Mouse (Mus musculus) intestine, embryonic 14.5 days (tissue): ENCODE data around the gene Me1. TPM values are rescaled to one million over a fixed set of nuclear protein-coding genes. Genes with fewer than 3 reads are reported as not detected.

ENCODE experiments used
- ATAC-seq: fragments of 200-750 bp; cut with Nextera tagmentation; replicated peaks from 2 replicates; pipeline ENCODE4 v1.8.0; 2017; ENCODE audit warnings: low read depth, moderate number of reproducible peaks, moderate TSS enrichment, moderate library complexity; ENCODE audit not compliant: low FRiP score, low TSS enrichment
- DNase-seq: peaks from one replicate; pipeline ENCODE4 v3.0.0-alpha.2; 2018; ENCODE audit warnings: low spot score
- H3K27ac ChIP-seq: fragments of 300-500 bp; sonication (generic); 2 replicates; pipeline ENCODE4 v1.5.1; 2014; ENCODE audit warnings: low read depth, mild to moderate bottlenecking, control low read depth
- H3K27me3 ChIP-seq: fragments of 300-500 bp; sonication (generic); replicated peaks from 2 replicates; pipeline ENCODE4 v1.6.1; 2014; ENCODE audit warnings: low read length, control low read depth; ENCODE audit not compliant: control insufficient read depth, insufficient read depth
- H3K36me3 ChIP-seq: fragments of 300-500 bp; sonication (generic); 2 replicates; pipeline ENCODE4 v1.6.1; 2014; ENCODE audit warnings: low read length, control low read depth; ENCODE audit not compliant: control insufficient read depth, insufficient read depth
- H3K4me1 ChIP-seq: fragments of 300-500 bp; sonication (generic); replicated peaks from 2 replicates; pipeline ENCODE4 v1.6.1; 2014; ENCODE audit warnings: low read length, control low read depth, mixed read lengths; ENCODE audit not compliant: control insufficient read depth, insufficient read depth
- H3K4me2 ChIP-seq: fragments of 300-500 bp; sonication (generic); 2 replicates; pipeline ENCODE4 v1.6.1; 2014; ENCODE audit warnings: low read length
- H3K4me3 ChIP-seq: fragments of 300-500 bp; sonication (generic); 2 replicates; pipeline ENCODE4 v1.5.1; 2014; ENCODE audit warnings: low read depth, low read length, control low read depth, mixed read lengths
- H3K9ac ChIP-seq: fragments of 300-500 bp; sonication (generic); 2 replicates; pipeline ENCODE4 v1.6.1; 2014; ENCODE audit warnings: mild to moderate bottlenecking, low read length
- H3K9me3 ChIP-seq: fragments of 300-500 bp; sonication (generic); 2 replicates; pipeline ENCODE4 v1.6.1; 2016; ENCODE audit warnings: low read length, control low read depth; ENCODE audit not compliant: control insufficient read depth
- WGBS: fragments of 180-500 bp; shearing (Covaris S2); extraction: QIAGEN DNeasy Blood & Tissue Kit; methylation state at CpG from one replicate; pipeline ENCODE4 v1.1.7; 2014; 5-methylcytosine and 5-hydroxymethylcytosine counted together
- polyA plus RNA-seq: library from polyadenylated mRNA; unstranded; fragments of >200 nt; fragmentation: Nextera tagmentation; extraction: Ambion mirVana; gene quantifications from 2 replicates; pipeline ENCODE4 v1.2.1, GENCODE M21; 2014

The Me1 gene
- polyA plus RNA-seq, 1 experiment from 2014 or later, result 11.6 TPM

DNA sequence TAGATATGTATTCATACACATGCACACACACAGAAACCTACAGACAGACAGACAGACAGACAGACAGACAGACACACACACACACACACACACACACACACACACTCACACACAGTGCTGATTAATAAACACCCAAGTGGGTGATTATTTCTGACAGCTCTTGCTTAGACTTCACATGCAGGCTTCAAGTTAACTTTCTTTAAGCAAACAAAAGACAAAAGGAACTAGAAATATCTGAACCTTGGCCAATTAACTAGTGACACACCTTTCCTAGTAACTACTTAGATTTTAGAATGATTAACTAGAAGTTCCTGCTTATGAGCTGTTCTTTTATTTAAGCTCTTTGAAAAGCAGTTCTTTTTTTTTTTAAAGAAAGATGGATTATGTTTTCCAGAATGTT lies 38.6 kb upstream of the Me1 start:
- Histone ChIP-seq H3K9me3 (no peaks in the 10 kb centered on the region), H3K9ac (no peak overlapping the region), H3K36me3 (no peaks in the 10 kb centered on the region), H3K27me3 (no peaks in the 10 kb centered on the region), H3K4me3 (no peak overlapping the region), H3K27ac (no peak overlapping the region), H3K4me2 (no peak overlapping the region), H3K4me1 (no peaks in the 10 kb centered on the region)
- no peak for DNase-seq
- no peak for ATAC-seq

DNA sequence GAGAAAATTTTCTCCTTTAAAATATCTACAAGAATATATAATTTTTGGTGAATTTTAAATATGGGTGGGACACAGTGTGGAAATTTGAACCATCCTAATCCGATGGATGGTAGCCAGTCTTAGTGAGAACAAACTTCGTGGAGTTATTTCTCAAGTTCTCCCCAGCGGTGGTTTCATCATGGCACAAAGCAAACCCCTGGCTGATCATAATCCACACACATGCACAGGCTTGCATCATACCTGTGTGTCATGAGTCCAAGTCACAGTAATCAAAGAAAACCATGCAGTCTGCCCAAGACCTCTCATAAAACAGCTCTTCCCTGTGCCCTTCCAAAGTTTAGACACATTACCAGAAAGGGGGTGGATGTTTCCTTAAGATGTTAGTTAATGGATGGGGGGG lies 34.1 kb upstream of the Me1 start:
- no peak for ATAC-seq
- Histone ChIP-seq H3K4me2 (no peak overlapping the region), H3K9ac (no peak overlapping the region), H3K36me3 (no peaks in the 10 kb centered on the region), H3K27ac (no peak overlapping the region), H3K4me1 (no peaks in the 10 kb centered on the region), H3K9me3 (no peaks in the 10 kb centered on the region), H3K4me3 (no peak overlapping the region), H3K27me3 (no peaks in the 10 kb centered on the region)
- 92% methylated on average over 3 of the region's 3 CpGs for WGBS
- no peak for DNase-seq

DNA sequence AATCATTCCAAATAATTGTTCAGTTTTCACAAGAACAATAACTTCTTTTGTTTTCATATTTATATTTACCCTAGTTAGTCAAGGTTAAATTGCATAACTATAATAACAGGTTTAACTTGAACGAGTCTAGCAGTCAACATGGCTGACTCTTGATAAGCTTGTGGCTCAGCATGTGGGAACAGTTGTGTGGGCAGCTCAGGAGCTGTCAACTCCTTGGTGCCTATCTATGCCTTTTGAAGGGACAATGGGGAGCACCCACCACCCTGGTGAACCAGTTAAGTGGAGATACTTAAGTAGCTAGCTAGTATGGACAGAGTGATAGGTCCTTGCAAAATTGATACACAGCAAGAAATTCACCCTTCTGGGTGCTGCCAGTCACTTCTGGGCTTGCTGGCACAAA lies 33.3 kb upstream of the Me1 start:
- ATAC-seq, result no peak
- Histone ChIP-seq H3K27ac (no peak overlapping the region), H3K4me3 (no peak overlapping the region), H3K4me2 (no peak overlapping the region), H3K36me3 (no peaks in the 10 kb centered on the region), H3K27me3 (no peaks in the 10 kb centered on the region), H3K9ac (no peak overlapping the region), H3K4me1 (no peaks in the 10 kb centered on the region), H3K9me3 (no peaks in the 10 kb centered on the region)
- DNase-seq, result no peak
- 77% methylated on average over 1 of the region's 1 CpGs for WGBS

DNA sequence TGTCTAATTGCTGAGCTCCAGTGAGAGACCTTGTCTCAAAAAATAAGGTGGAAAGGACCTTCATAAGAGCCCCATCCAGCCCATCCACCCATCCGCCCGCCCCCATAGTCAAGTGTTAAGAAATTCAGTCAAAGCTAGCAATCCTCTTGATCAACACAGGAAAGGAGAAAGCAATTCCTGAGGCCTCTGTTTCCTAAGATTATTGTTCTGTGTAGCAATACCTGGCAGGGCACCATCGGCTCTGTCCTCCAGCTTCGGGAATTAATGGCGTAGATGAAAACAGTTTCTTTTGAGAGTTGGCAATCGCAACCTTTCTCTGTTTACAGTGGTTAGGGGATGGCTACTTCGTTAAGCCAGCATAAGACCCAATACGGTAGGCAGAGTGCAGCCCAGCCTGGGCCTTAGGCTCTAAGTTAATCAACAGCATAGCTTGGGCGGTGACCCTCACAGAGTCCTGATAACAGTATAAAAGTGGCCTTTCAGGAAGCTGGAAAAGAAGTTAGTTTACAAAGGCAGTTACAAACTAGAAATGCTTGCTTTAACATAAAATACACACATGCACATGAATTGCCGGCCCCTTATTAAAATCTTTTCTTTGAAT lies 32.6 kb upstream of the Me1 start:
- no peak for DNase-seq
- Histone ChIP-seq H3K4me2 (no peak overlapping the region), H3K9ac (no peak overlapping the region), H3K36me3 (no peaks in the 10 kb centered on the region), H3K27me3 (no peaks in the 10 kb centered on the region), H3K4me1 (no peaks in the 10 kb centered on the region), H3K4me3 (no peak overlapping the region), H3K9me3 (no peaks in the 10 kb centered on the region), H3K27ac (no peak overlapping the region)
- WGBS, result 79% methylated on average over 10 of the region's 10 CpGs
- ATAC-seq, result no peak

DNA sequence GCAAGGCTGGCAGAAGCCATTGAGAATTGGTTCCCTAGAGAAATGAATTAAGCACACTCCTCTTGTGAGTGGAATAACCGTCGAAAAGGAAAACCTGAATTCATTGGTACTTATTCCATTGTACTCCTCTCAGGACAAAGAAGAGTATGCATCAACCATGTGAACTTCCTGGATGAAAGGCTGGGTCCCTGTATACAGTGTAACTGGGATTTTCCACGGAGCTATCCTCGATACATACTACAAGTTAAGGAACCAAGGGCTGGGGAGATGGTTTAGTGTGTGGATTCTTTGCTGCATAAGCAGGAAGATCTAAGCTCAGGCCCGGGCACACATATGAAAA lies 30.6 kb upstream of the Me1 start:
- Histone ChIP-seq H3K9ac (no peak overlapping the region), H3K4me1 (no peaks in the 10 kb centered on the region), H3K4me2 (no peak overlapping the region), H3K36me3 (no peaks in the 10 kb centered on the region), H3K27ac (no peak overlapping the region), H3K9me3 (no peaks in the 10 kb centered on the region), H3K4me3 (no peak overlapping the region), H3K27me3 (no peaks in the 10 kb centered on the region)
- no peak for ATAC-seq
- DNase-seq, result no peak
- 92% methylated on average over 5 of the region's 5 CpGs for WGBS

DNA sequence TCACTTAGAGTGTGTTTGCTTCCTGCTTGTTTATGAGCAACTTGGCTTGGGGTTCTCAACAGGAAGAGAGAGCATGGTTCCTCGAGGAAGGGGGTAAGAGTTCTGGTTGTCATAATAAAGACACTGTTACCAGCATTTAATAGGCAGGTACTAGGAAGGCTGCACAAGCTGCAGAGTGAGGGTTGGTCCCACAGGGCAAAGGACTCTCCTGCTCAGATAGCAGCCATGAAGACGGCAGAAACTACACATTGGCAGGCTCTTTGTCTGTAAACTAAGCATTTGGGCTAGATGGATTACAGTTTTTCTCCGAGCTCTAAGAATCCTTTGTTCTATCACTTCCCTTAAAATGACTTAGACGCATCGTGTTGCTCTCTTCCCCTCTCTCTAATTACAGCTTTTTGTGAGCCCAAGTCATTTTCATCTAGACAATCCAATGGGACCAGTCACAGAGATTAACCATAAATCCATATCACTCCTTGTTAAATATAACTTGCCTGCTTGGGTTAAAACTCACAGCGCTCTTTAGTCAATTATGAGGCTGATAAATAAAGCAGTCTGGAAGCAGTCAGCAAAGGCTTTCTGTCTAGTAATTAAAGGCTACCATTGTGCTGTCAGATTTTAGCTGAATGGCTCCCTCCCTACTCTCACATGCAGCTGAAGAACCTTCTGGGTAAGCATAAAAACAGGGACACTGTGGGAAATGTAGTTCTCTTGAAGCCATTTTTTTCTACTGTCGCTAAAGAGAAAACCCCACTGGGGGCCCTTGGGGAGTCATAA lies 30.0 kb upstream of the Me1 start:
- H3K4me3 ChIP-seq, result no peak overlapping the region
- no peaks in the 10 kb centered on the region for H3K9me3 ChIP-seq
- no peaks in the 10 kb centered on the region for H3K27me3 ChIP-seq
- WGBS, result 55% methylated on average over 7 of the region's 7 CpGs
- no peaks in the 10 kb centered on the region for H3K36me3 ChIP-seq
- ATAC-seq, result no peak
- no peak for DNase-seq
- no peak overlapping the region for H3K4me2 ChIP-seq
- no peak overlapping the region for H3K27ac ChIP-seq
- no peak overlapping the region for H3K9ac ChIP-seq
- H3K4me1 ChIP-seq, result no peaks in the 10 kb centered on the region

DNA sequence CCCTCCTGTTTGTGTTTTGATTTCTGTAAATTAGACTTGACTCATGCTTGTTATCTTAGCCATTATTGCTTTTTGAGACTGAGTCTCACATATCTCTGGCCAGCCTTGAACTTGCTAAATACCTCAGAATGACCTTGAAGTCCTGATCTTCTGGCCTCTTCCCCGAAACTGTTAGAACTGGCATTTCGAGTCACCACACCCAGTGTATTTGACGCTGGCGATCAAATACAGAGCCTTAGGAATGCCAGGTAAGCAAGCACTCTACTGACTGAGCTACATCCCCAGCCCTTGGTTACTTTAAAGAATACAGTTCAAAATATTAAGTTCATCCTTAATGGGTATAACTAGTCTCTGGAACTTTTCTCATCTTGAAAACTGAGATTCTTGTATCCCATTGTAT lies 29.3 kb upstream of the Me1 start:
- ATAC-seq, result no peak
- Histone ChIP-seq H3K4me2 (no peak overlapping the region), H3K27me3 (no peaks in the 10 kb centered on the region), H3K27ac (no peak overlapping the region), H3K4me3 (no peak overlapping the region), H3K9ac (no peak overlapping the region), H3K9me3 (no peaks in the 10 kb centered on the region), H3K4me1 (no peaks in the 10 kb centered on the region), H3K36me3 (no peaks in the 10 kb centered on the region)
- WGBS, result 86% methylated on average over 4 of the region's 4 CpGs
- DNase-seq, result no peak

DNA sequence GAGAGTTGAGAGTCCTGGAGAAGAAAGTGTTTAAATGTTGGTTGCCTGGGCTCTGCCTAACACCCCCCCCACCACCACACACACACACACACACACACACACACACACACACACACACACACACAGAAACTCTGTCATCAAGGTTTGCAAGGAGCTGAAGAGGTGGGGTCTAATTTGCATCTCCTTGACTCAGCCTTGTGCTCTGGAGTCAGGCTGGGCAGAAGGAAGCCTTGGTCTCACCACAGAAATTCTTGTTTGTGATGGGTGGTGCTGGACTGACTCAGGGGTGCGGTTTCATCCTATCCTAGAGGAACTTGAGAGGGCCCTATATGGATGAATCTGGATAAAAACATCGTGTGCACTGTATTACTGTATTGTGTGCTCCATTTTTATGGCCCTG lies 25.0 kb upstream of the Me1 start:
- Histone ChIP-seq H3K27me3 (no peaks in the 10 kb centered on the region), H3K9me3 (no peaks in the 10 kb centered on the region), H3K4me1 (no peaks in the 10 kb centered on the region), H3K27ac (no peak overlapping the region), H3K4me3 (no peak overlapping the region), H3K36me3 (no peaks in the 10 kb centered on the region), H3K9ac (no peak overlapping the region), H3K4me2 (no peak overlapping the region)
- ATAC-seq, result no peak
- 87% methylated on average over 2 of the region's 2 CpGs for WGBS
- DNase-seq, result no peak

DNA sequence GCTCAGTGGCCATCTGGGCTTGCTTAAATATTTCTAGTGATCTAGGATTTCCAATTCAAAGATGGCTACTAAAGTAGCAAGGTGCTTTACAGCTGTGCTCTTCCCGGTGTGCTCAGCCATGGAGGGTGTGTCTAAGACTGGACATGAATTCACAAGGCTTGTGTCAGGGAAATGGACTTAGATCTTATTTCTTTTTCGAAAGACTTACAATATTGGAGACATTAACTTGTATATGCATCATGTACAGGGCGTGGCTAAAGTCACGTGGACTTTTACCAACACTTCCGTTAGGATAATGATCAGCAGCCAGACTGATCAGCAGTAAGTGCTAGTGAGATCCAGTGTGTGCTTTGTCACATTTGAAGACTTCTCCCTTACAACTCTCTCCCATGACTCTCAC lies 24.5 kb upstream of the Me1 start:
- no peak for DNase-seq
- 90% methylated on average over 5 of the region's 5 CpGs for WGBS
- ATAC-seq, result no peak
- H3K9ac ChIP-seq, result no peak overlapping the region
- no peak overlapping the region for H3K4me2 ChIP-seq
- no peaks in the 10 kb centered on the region for H3K27me3 ChIP-seq
- no peak overlapping the region for H3K4me3 ChIP-seq
- H3K4me1 ChIP-seq, result no peaks in the 10 kb centered on the region
- H3K9me3 ChIP-seq, result no peaks in the 10 kb centered on the region
- no peak overlapping the region for H3K27ac ChIP-seq
- no peaks in the 10 kb centered on the region for H3K36me3 ChIP-seq
